Mouse (Mus musculus) heart, embryonic 13.5 days (tissue): ENCODE measurements at regions not wholly inside any gene's neighbourhood (a gene's known extent, or its start where the extent isn't known, plus 50 kb on each side); places are given as distances from the start of the nearest gene placed in this dataset.

ENCODE experiments used
- ATAC-seq: fragments of 200-750 bp; cut with Nextera tagmentation; 2 replicates; pipeline ENCODE4 v1.8.0; 2017; ENCODE audit warnings: moderate TSS enrichment; ENCODE audit not compliant: insufficient number of reproducible peaks, low FRiP score, low TSS enrichment; ENCODE audit errors: extremely low read depth
- H3K27ac ChIP-seq: fragments of 300-500 bp; sonication (generic); replicated peaks from 2 replicates; pipeline ENCODE4 v1.5.1; 2015; ENCODE audit warnings: moderate library complexity, mild to moderate bottlenecking, inconsistent platforms
- H3K27me3 ChIP-seq: fragments of 300-500 bp; sonication (generic); replicated peaks from 2 replicates; pipeline ENCODE4 v1.6.1; 2015; ENCODE audit warnings: mild to moderate bottlenecking, inconsistent platforms
- H3K36me3 ChIP-seq: fragments of 300-500 bp; sonication (generic); 2 replicates; pipeline ENCODE4 v1.6.1; 2015; ENCODE audit warnings: mild to moderate bottlenecking, inconsistent platforms
- H3K4me1 ChIP-seq: fragments of 300-500 bp; sonication (generic); 2 replicates; pipeline ENCODE4 v1.6.1; 2015; ENCODE audit warnings: inconsistent platforms
- H3K4me2 ChIP-seq: fragments of 300-500 bp; sonication (generic); 2 replicates; pipeline ENCODE4 v1.6.1; 2015; ENCODE audit warnings: inconsistent platforms, mild to moderate bottlenecking, moderate library complexity
- H3K4me3 ChIP-seq: fragments of 300-500 bp; sonication (generic); 2 replicates; pipeline ENCODE4 v1.5.1; 2015; ENCODE audit warnings: moderate library complexity, mild to moderate bottlenecking, inconsistent platforms
- H3K9ac ChIP-seq: fragments of 300-500 bp; sonication (generic); 2 replicates; pipeline ENCODE4 v1.6.1; 2015; ENCODE audit warnings: inconsistent platforms, mild to moderate bottlenecking, moderate library complexity
- H3K9me3 ChIP-seq: fragments of 300-500 bp; sonication (generic); 2 replicates; pipeline ENCODE4 v1.6.1; 2016; ENCODE audit warnings: inconsistent platforms
- WGBS: fragments of 180-500 bp; shearing (Covaris S2); methylation state at CpG from one replicate; pipeline ENCODE4 v1.1.7; 2015; ENCODE audit warnings: mixed read lengths; 5-methylcytosine and 5-hydroxymethylcytosine counted together

GRCm38 (mm10) chr13:53788809-53789208, 266.7 kb downstream of the Drd1 start:
- Histone ChIP-seq H3K4me3 (no peak overlapping the region), H3K4me1 (no peaks in the 10 kb centered on the region), H3K4me2 (no peak overlapping the region), H3K27ac (no peak overlapping the region), H3K9me3 (no peaks in the 10 kb centered on the region), H3K36me3 (no peaks in the 10 kb centered on the region), H3K9ac (no peak overlapping the region), H3K27me3 (no peaks in the 10 kb centered on the region)
- 58% methylated on average over 2 of the region's 2 CpGs for WGBS
- ATAC-seq, result no peak

- WGBS, result 16% methylated on average over 6 of the region's 6 CpGs
- Histone ChIP-seq H3K4me3 (no peak overlapping the region), H3K27me3 (peaks cover 13% of the 10 kb centered on the region), H3K36me3 (no peaks in the 10 kb centered on the region), H3K9me3 (no peaks in the 10 kb centered on the region), H3K27ac (no peak overlapping the region), H3K4me2 (no peak overlapping the region), H3K9ac (no peak overlapping the region), H3K4me1 (no peaks in the 10 kb centered on the region)
- no peak for ATAC-seq
These were observed 272.0 kb downstream of the Drd1 start for GRCm38 (mm10) chr13:53783492-53783891.

GRCm38 (mm10) chr13:53779150-53779549, 276.4 kb downstream of the Drd1 start:
- Histone ChIP-seq H3K27me3 (peaks cover 13% of the 10 kb centered on the region), H3K36me3 (no peaks in the 10 kb centered on the region), H3K9me3 (no peaks in the 10 kb centered on the region), H3K4me2 (no peak overlapping the region), H3K27ac (no peak overlapping the region), H3K4me3 (no peak overlapping the region), H3K4me1 (peaks cover 6% of the 10 kb centered on the region; the same call in 1 of the 2 replicates), H3K9ac (no peak overlapping the region)
- WGBS, result 45% methylated on average over 4 of the region's 4 CpGs
- ATAC-seq, result no peak

- no peak for ATAC-seq
- no peak overlapping the region for H3K4me2 ChIP-seq
- peaks cover 3% of the 10 kb centered on the region; the same call in 1 of the 2 replicates for H3K27me3 ChIP-seq
- WGBS, result 67% methylated on average over 11 of the region's 11 CpGs
- H3K36me3 ChIP-seq, result no peaks in the 10 kb centered on the region
- H3K9me3 ChIP-seq, result no peaks in the 10 kb centered on the region
- H3K9ac ChIP-seq, result no peak overlapping the region
- no peak overlapping the region for H3K27ac ChIP-seq
- H3K4me3 ChIP-seq, result no peak overlapping the region
- H3K4me1 ChIP-seq, result peaks cover 13% of the 10 kb centered on the region; the same call in 1 of the 2 replicates
These were observed 279.1 kb downstream of the Drd1 start for GRCm38 (mm10) chr13:53776421-53776820.

DNA sequence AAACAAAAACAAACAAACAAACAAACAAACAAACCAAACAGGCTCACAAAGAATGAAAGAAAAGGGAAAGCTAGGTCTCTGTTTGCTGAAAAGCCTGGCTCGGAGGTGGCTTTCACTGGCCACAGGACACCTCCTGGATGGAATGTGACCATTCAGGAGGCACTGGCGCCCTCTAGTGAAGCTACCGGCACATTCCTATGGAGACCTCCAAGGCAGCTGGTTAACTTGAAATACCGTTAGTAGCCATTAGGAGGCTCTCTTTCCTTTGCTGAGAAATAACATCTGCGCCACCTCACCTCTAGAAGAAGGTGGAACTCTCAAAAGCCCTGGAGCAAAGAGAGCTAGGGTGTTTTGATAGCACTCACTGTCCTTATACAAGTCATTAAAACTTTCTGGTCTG, 279.8 kb downstream of the Drd1 start:
- no peak for ATAC-seq
- Histone ChIP-seq H3K27ac (no peak overlapping the region), H3K36me3 (no peaks in the 10 kb centered on the region), H3K4me1 (peaks cover 13% of the 10 kb centered on the region), H3K4me3 (no peak overlapping the region), H3K9ac (no peak overlapping the region), H3K9me3 (no peaks in the 10 kb centered on the region), H3K4me2 (no peak overlapping the region), H3K27me3 (peaks cover under 1% of the 10 kb centered on the region; the same call in 1 of the 2 replicates)
- 38% methylated on average over 5 of the region's 5 CpGs for WGBS

- WGBS, result 21% methylated on average over 13 of the region's 13 CpGs
- no peaks in the 10 kb centered on the region for H3K36me3 ChIP-seq
These were observed 290.8 kb downstream of the Drd1 start for GRCm38 (mm10) chr13:53764613-53765243.

GRCm38 (mm10) chr13:53757576-53758237, 284.8 kb upstream of the Msx2 start:
- Histone ChIP-seq H3K27ac (no peak overlapping the region), H3K4me2 (no peak overlapping the region), H3K9me3 (no peaks in the 10 kb centered on the region), H3K4me1 (peaks cover 38% of the 10 kb centered on the region), H3K9ac (no peak overlapping the region), H3K36me3 (no peaks in the 10 kb centered on the region), H3K4me3 (no peak overlapping the region), H3K27me3 (peaks cover 35% of the 10 kb centered on the region)
- ATAC-seq, result no peak
- 63% methylated on average over 13 of the region's 13 CpGs for WGBS

More at GRCm38 (mm10) chr13:53764613-53765243, 290.8 kb downstream of the Drd1 start:
- H3K9ac ChIP-seq, result no peak overlapping the region
- H3K9me3 ChIP-seq, result no peaks in the 10 kb centered on the region
- no peak overlapping the region for H3K4me2 ChIP-seq
- H3K27me3 ChIP-seq, result peaks cover 19% of the 10 kb centered on the region
- ATAC-seq, result no peak
- H3K4me1 ChIP-seq, result peaks cover 11% of the 10 kb centered on the region
- H3K4me3 ChIP-seq, result no peak overlapping the region
- H3K27ac ChIP-seq, result no peak overlapping the region

- H3K4me1 ChIP-seq, result peaks cover 38% of the 10 kb centered on the region
- no peak overlapping the region for H3K9ac ChIP-seq
- 34% methylated on average over 13 of the region's 13 CpGs for WGBS
- H3K36me3 ChIP-seq, result no peaks in the 10 kb centered on the region
- ATAC-seq, result no peak
- H3K27me3 ChIP-seq, result peaks cover 42% of the 10 kb centered on the region
- no peak overlapping the region for H3K4me3 ChIP-seq
- no peaks in the 10 kb centered on the region for H3K9me3 ChIP-seq
- no peak overlapping the region for H3K27ac ChIP-seq
- no peak overlapping the region for H3K4me2 ChIP-seq
These were observed 284.2 kb upstream of the Msx2 start for GRCm38 (mm10) chr13:53756970-53757530.

- Histone ChIP-seq H3K9ac (peak overlapping the region; percentile 58; the same call in 1 of the 2 replicates), H3K4me1 (peaks cover 38% of the 10 kb centered on the region), H3K4me2 (peak overlapping the region; percentile 53), H3K9me3 (no peaks in the 10 kb centered on the region), H3K27ac (peak overlapping the region; percentile 78), H3K4me3 (peak overlapping the region; percentile 20; the same call in 1 of the 2 replicates), H3K36me3 (no peaks in the 10 kb centered on the region), H3K27me3 (peaks cover 44% of the 10 kb centered on the region)
- WGBS, result 30% methylated on average over 11 of the region's 11 CpGs
- ATAC-seq, result no peak
These were observed 282.3 kb upstream of the Msx2 start for GRCm38 (mm10) chr13:53755046-53755615.

DNA sequence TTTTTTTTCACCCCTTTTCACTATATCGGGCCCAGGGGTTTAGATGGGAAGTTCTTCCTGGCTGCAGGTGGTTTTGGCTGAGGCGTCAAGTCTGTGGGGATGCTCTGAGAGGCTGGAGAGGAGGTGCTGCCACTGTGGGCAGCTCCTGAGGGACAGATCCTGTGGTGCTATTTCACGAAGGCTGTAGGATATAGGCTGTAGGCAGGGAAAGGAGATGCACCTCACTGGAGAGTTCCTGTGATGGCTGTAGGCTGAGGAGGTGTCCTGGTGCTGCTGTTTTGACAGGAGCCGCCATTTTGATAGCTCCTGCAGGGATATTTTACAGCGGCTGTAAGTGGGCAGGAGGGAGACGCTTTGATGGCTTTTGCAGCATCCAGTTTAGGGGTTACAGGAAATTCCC, 280.2 kb upstream of the Msx2 start:
- Histone ChIP-seq H3K27ac (no peak overlapping the region), H3K36me3 (no peaks in the 10 kb centered on the region), H3K9me3 (no peaks in the 10 kb centered on the region), H3K27me3 (peaks cover 48% of the 10 kb centered on the region), H3K4me3 (no peak overlapping the region), H3K9ac (no peak overlapping the region), H3K4me2 (no peak overlapping the region), H3K4me1 (peaks cover 33% of the 10 kb centered on the region)
- ATAC-seq, result no peak
- 68% methylated on average over 6 of the region's 6 CpGs for WGBS

GRCm38 (mm10) chr13:53740981-53741380, 268.1 kb upstream of the Msx2 start:
- no peak overlapping the region for H3K9ac ChIP-seq
- H3K36me3 ChIP-seq, result no peaks in the 10 kb centered on the region
- no peaks in the 10 kb centered on the region for H3K27me3 ChIP-seq
- H3K4me2 ChIP-seq, result no peak overlapping the region
- no peak overlapping the region for H3K27ac ChIP-seq
- WGBS, result 59% methylated on average over 6 of the region's 6 CpGs
- no peak overlapping the region for H3K4me3 ChIP-seq
- no peaks in the 10 kb centered on the region for H3K9me3 ChIP-seq
- ATAC-seq, result no peak
- no peaks in the 10 kb centered on the region for H3K4me1 ChIP-seq
